Mouse (Mus musculus) layer of hippocampus, postnatal 14 days (tissue): ENCODE results near the gene Clcnkb. TPM values are rescaled to one million over a fixed set of nuclear protein-coding genes. Genes with fewer than 3 reads are reported as not detected.
A peak's percentile ranks its signal among the peaks of the same experiment; 100 is the strongest.

Source experiments
- DNase-seq, 2 experiments: peaks; one replicate each; pipeline ENCODE4 v3.0.0; 2021 to 2022; ENCODE audit warnings: low spot score in 2 of 2, mixed read lengths in 1 of 2
- total RNA-seq, 2 experiments: library from RNA; stranded (reverse); gene quantifications; 2 replicates each; pipeline ENCODE4 v1.2.3; 2021

The Clcnkb gene
- total RNA-seq, 2 experiments from 2014 or later: not detected

- no peak for DNase-seq
These were observed 23.4 kb upstream of the Clcnkb start for GRCm38 (mm10) chr4:141439083-141439803.

GRCm38 (mm10) chr4:141435974-141436373, 20.2 kb upstream of the Clcnkb start, which contains the start of gene Srarp:
TSS of gene Srarp (minus strand) at chr4:141436105.
- no peak for DNase-seq

- no peak for DNase-seq
These were observed 17.4 kb upstream of the Clcnkb start for GRCm38 (mm10) chr4:141433191-141433590.

DNA sequence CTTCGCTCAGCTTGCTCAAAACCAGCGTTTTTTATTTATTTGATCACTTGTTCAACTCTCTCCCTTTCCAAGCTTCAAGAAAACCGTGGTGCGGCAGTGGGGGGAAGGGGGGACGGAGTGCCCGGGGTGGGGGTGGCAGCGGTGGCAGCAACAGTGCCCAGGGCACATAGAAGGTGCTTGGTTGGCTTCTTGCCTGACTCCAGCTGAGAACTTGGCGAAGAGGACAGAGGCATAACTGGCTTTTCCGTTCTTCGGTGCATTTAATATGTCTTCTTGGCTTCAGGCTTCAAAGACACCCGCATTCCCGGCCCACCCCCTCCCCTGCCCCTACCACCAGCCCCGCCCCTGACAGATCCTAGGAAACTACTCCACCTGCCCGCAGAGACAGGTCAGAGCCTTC, 16.9 kb upstream of the Clcnkb start:
- no peak for DNase-seq

DNA sequence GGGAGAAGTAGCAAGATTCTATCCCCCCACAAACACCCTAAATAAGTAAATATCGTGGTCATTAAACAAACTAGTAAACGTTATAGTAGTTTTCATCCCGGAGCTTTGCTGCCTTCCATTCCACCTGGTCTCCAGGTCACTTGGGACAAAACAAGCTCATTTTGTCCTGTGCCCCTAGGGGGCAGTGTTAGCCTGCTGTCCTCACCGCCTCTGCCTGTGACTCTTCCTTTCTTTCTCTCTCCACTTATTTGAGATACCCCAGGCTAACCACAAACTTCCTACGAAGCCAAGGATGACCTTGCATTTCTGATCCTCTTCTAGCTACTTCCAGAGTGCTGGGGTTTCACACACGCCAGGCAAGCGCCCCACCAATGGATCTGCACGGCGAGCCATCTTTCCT, 15.2 kb upstream of the Clcnkb start:
- DNase-seq: peak in 1 of 2 experiments; percentile 55

GRCm38 (mm10) chr4:141429847-141430246, 14.0 kb upstream of the Clcnkb start:
- no peak for DNase-seq

GRCm38 (mm10) chr4:141429381-141429780, 13.6 kb upstream of the Clcnkb start:
- no peak for DNase-seq

DNA sequence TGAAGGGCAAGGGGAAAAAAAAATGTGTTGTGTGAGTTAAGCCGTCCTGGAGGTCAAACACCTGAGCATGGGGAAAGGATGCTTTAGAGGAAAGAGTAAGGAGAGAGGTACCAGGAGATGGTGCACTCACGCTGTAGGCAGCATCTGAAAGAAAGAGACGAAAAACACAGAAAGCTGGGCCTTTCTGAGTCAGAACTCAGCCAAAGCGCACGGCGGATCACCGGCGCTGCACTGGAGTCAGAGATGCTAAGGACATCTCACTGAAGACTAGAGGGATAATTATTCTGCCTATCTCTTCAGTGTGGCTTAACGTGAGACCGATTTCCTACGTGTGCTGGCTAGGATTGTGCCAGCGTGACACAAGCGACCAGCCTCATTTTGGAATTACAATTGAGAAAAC, 12.1 kb upstream of the Clcnkb start:
- DNase-seq: no peak

- peak in 1 of 2 experiments; percentile 24 for DNase-seq
These were observed 11.3 kb upstream of the Clcnkb start for GRCm38 (mm10) chr4:141426796-141427745.

- peak; percentile 53 to 71 for DNase-seq
These were observed 10.0 kb upstream of the Clcnkb start for GRCm38 (mm10) chr4:141425484-141426479.

DNA sequence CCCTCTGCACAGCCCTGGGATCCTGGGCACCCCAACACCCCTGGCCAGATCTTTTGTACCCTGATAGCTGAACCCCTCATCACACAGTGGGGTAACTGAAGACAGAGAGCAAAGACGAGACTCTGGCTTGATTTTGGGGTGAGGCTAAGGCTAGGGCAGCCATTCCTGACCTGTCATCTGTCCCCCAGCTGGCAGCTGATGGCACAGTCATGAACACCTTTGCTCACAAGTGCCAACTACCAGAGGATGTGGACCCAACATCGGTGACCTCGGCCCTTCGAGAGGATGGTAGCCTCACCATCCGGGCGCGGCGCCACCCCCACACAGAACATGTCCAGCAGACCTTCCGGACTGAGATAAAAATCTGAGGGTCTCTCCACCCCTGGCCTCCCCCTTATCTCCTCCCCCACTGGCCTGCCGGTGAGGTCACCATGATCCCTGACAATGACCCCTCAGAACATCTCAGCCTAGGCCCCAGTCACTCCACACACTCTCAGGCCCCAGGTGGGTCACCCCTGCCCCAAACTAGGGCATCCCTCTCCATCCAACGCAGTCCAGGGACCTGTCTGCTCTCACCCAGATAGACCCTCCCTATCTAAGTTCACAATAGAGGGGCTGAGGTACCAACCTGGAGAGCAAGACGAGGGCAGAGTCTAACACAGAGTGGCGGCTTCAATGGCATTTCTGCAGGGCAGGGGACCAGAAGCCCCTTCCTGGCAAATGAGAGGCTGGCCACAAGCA, 8.0 kb upstream of the Clcnkb start:
- no peak for DNase-seq

GRCm38 (mm10) chr4:141423288-141423687, 7.5 kb upstream of the Clcnkb start:
- no peak for DNase-seq

DNA sequence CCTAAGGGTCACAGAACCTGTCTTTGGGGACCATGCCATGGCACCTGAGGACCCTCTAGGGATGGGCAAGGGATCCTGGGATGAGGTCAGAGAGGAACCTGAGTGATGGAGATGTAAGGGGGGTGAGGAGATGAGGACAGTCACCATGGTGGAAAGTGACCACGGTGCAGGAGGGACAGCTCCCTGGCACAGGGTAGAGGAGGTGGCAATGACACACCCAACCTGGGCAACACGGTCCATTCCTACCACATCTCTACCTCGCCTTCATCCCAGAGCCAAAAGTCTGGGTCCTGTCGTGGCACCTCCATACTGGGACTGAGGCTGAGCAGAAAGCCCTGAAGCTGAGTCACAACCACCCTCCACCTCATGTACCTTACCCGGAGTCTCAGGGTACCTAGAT, 7.0 kb upstream of the Clcnkb start:
- DNase-seq: no peak

DNA sequence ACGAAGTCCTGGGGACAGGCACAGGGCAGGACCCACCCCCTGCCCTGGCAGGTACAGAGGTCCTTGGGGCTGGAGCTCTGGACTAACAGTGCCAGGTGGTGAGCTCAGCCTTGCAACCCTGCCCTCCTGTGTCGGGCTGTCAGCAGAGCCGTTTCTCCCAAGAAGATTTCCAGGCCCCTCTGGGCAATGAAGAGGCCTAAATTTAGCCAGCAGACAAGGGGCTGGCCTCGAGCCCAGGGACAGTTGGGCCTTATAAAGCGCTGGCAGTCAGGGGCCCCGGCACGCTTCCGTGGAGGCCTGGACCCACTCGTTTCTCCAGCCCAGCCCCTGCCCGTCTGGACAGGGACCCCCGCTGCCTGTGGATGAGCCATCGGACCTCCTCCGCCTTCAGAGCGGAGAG, 5.6 kb upstream of the Clcnkb start:
- no peak for DNase-seq

DNA sequence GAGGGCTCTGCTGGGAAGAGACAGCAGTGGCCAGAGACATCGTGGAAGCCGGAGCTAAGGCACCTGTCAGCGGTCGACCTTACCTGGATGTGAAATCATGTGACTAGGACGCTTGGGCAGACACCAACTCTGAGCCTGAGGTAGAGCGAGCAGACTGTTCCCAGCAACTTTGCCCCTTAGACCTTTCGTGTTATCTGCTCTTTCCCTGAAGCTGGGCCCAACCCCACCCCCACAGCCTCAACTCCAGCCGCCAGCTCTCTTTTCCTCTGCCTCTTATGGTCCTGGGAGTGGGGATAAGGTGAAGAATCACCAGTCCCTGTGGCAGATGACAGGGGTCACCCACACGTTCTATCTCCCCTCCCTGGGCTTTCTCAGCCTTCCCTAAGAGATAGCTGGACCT, 5.1 kb upstream of the Clcnkb start:
- no peak for DNase-seq

GRCm38 (mm10) chr4:141420192-141420829, 4.5 kb upstream of the Clcnkb start, which contains the start of gene Hspb7:
TSS of gene Hspb7 (plus strand) at chr4:141420779.
- no peak for DNase-seq

DNA sequence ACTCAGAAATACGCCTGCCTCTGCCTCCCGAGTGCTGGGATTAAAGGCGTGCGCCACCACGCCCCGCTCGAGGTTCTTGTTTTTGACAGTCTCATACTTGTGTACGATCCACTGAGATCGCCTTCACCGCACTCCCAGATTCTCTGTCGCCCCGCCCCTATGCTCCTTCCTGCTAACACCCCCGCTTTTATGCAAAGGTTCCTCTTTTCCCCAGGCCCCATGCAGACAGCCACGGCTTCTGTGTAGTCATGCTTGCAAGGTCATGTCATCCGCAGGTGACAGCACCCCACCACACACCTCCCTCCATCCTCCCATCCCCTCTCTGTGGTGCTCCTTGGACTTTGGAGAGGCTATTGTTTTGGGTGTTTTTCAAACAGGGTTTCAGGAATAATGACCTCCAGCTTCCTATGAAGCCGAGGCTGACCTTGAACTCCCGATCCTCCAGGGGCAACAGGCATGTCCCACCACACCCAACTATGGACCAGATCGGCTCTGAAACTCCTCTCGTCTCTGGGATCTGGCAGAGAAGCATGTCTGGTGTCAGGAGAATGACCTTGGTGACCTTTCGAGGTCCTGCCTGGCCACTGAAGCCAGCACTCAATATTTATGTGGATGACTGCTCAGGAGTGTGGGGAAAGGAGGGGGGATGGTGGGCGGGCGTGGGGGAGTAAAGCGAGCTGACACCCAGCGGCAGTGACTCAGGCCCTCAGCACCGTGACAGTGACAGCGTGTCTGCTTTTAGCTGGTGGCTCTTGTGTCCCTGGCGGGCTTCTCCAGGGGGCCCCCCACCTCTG, 3.8 kb upstream of the Clcnkb start:
- DNase-seq: no peak

DNA sequence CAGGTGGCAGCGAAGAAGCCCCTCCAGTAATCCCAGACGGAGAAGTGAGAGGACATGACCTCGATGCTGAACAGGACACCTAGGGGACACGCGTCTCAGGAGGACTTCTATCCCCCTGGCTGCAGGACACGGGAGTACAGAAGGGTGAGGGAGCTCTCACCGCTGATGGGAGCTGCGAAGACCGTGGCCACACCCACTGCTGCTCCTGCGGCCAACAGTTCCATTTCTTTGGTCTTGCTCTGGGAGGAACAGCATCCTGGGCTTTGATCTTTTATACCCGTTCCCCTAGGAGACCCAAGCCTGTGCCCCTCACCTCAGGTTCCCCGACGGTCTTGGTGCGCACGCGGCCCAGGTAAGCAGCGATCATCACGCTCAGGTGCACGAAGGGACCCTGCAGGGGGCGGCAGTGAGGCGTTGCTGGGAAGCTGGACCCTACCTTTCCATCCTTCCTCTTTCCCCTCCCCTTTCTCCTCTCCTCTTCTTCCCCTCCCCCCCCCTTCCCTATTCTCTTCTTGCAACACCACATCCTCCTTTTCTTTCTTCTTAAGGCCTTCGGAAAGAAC, 4.3 kb downstream of the Clcnkb start:
- no peak for DNase-seq
